Mouse (Mus musculus) urinary bladder, postnatal 0 days (tissue): Measurements from ENCODE around the gene Kcnn1. TPM values are rescaled to one million over a fixed set of nuclear protein-coding genes. Genes with fewer than 3 reads are reported as not detected.

Experiments used
- microRNA-seq: library from miRNA; unstranded; fragments of <30 nt; microRNA quantifications from one replicate; pipeline ENCODE4, GENCODE M21; 2016
- polyA plus RNA-seq: library from polyadenylated mRNA; unstranded; fragments of >200 nt; fragmentation: Nextera tagmentation; extraction: Ambion mirVana; gene quantifications from 2 replicates; pipeline ENCODE4 v1.2.1, GENCODE M21; 2015

The Kcnn1 gene
- 1.2 and 1.4 TPM in 2 replicates for polyA plus RNA-seq

DNA sequence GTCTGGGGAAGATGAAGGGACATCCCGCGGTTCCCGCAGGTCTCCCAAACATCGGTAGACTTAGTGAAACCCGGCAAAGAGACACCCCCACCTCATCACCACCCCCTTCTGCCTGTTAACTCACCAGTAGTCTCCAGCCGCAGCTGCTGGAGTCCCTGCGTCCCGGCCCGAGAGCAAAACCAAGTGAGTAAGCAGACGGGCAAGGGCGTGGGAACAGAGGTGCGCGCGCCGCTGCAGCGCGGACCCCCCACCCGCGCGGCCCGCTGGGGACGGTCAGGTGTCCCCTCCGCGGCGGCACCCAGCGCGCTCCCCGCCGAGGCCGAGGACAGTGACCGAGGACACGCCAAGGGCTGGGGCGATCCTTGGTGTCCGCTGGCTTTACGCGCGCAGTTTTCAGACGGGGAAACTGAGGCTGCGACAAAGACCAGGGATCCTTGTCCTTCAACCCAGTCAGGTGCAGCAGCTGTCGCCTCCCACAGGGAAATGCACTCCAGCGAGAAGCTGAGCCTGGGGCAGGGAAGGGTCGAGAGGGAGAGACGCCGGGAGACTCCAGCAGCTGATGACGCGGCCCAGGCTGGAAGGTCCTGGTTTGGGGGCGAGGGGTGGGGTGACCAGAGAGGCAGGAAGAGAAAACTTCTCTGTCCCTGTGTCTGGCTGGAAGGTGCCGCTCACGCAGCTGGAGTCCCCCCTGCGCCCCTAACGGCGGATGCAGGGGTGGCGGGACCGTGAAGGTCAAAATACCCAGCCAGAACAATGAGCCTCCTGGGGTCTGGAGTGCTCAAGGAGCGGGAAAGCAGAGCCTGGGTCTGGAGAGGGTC, at the start of gene Kcnn1:
Kcnn1 (minus strand) TSS at position 435 of the 818 bp plus-strand sequence.

DNA sequence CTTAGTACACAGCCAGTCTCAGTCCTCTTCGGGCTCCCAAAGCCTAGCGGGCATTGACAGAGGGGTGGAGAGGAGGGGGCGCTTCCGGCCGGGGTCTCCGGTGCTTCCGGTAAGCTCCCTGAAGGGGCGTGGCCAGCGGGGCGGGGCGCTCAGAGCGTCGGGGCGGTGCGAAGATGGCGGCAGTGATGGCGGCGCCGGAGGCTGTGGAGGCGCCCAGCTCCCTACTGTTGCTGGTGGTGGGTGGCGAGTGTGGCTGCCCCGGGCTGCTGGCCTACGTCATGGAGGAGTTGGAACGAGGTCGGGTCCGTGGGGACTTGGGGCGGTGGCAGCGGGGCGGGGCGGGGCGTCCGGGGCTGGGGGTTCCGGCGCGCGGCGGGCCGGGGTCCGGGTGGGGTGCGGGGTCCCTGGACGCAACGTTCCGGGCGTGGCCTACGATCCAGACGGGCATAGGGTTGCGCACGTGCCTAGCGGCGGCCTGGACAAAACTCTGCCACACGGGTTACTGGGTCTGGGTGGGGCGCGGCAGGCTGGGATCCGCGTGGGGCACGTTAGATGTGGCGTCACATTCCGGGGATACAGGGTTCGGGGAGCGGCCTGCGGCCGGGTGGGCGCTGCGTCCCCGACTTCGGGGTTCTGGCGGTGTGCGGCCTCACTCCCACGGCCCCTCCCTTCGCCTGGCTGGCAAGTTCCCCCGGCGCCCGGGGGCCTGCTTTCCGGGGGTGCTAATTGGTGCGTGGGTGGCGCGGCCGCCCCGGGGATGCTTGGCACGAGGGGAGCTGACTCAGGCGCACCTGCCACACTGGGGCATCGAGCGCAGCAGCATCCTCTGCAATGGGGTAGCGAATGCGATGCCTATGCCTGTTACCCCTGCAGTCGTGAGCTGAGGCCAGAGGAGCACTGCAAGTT, 43.0 kb upstream of the Kcnn1 start, which contains the start of gene Map1s:
Map1s (plus strand) TSS at position 102 of the 906 bp plus-strand sequence.

DNA sequence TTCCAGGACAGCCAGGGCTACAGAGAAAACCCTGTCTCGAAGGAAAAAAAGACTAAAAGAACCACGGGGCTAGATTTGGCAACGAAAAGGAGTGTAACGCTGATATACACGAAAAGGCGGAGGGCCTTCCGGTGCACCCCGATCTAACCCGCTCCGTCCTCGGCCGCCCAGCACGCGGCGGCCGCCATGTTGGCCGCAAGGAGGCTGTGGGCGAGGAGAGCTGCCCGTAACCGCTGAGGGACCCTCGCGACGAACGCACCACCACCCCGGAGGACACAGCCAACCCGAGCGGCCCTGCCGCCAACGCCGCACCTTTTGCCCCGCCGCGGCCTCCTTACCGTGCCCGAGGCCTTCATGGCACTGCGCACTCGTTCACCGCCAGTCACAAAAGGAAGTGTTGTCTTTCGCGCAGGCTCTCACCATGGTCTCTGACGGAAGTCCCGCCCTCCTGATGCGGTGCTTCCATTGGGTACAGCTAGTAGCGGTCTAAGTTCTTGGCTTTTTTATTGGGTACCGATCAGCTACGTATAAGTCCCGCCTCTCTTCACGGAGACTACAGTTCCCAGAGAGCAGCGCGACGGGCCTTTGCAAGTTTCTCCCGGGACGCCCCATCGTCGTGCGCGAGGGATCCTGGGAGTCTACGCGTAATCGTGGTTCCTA, 34.1 kb upstream of the Kcnn1 start, which contains the start of gene Rpl18a:
Rpl18a (minus strand) TSS at position 392 of the 660 bp plus-strand sequence.

DNA sequence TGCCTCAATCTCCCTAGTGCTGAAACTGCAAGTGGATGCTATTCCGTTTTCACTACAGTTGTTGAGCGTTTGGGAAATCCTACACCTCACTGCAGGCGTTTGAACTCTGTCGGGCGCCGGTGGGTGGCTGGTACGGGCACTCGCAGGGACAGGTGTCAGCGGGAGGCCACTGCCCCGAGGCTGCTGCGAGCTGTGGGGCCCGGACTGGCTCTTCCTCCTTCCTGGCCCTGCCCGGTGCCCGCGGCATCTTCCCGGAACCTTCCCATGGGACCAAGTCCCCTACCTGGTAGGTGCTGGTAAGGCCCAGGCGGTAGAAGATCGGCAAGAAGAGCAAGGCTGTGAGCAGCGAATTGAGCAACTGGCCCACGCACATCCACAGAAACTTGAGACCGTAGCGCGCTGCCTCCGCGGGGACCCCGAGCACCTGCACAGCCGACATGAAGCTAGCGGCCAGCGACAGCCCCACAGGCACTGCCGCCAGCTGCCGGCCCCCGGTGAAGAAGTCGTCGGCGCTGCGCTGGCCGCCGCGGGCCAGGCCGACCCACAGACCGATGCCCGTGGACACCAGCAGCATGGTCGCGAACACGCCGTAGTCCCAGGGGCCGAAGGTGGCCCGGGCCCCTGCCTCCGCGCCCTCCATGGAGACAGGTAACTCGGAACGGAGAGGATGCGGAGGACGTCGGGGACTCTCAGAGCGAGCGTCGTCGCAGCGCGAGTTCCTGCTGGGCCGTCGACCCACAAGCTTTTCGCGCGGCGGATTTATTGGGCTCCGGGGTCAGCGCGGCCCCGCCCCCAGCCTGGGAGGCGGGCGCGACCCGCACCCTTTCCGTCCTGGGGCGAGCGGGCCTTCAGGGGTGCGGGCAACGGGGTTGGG, 29.2 kb upstream of the Kcnn1 start, which contains the start of gene Slc5a5:
Slc5a5 (minus strand) TSS at position 736 of the 874 bp plus-strand sequence.

DNA sequence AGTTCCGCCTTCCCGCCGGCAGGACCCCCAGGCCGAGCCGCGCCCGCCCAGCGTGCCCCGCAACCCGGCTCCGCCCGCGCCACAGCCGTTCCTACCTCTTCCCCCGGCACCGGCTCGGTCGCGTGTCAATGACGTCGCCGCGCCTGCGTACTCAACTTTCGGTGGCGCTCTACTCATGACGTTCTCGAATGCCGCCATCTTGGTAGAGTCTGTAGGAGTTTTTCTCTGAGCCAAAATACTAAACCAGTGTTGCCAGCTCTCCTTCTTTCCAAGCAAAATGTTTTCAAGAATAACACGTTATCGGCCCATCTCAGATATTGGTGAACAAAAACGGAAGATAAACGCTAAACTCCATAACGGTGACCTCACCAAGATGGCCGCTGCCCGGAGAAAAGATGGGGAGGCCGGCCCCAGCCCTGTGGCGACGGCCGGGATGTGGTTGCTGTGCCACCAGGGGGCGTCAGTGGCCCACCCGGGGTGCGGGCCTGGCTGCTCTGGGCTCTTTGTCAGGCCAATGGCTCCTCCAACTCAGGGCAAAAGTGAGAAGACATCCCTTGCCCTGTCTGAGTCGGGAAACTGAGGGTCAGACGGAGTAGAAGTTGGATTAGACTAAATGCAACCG, 10.4 kb upstream of the Kcnn1 start, which contains the start of gene Ccdc124:
Ccdc124 (minus strand) TSS at position 572 of the 622 bp plus-strand sequence.

DNA sequence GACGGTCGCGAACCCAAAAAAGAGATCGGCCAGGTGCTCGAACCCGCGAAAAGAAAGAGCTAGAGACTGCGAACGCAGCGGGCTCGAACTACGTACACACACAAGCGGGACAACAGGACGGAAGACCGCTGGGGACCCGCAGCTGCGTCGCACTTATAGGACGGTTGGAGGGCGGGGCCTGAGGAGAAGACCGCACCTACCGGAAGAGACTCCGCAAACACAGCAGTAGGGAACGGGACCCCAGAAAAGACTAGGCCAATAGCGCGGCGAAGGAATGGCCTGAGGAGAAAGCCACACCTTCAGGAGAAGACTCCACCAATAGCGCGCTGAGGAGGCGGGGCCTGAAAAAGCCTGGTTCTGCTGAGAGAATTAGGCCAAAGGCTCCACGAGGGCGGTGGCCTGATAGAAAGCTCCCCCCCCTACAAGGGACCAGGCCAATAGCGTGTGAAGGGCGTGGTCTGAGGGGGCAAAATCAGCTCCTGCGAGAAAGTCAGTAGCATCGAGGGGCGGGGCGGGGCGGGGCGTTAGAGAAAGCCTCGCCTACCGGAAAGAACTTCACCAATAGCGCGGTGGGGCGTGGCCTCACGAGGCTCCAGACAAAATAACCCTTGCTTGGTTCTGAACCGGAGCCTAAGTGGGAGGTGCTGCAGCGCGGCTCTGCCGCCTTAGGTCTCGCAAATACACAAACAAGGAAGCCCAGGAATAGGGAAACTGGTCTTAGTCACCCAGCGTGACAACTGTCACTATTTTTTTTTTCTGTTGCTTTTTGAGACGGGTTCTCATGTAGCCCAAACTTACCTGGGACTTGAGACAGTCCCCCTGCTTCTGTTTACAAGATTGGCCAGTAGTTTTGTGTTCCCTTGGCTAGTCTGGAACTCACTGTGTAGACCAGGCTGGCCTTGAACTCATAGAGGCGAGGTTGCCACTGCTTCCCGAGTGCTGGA, 23.4 kb downstream of the Kcnn1 start, which contains the start of gene Arrdc2:
Arrdc2 (minus strand) TSS at position 313 of the 944 bp plus-strand sequence.

DNA sequence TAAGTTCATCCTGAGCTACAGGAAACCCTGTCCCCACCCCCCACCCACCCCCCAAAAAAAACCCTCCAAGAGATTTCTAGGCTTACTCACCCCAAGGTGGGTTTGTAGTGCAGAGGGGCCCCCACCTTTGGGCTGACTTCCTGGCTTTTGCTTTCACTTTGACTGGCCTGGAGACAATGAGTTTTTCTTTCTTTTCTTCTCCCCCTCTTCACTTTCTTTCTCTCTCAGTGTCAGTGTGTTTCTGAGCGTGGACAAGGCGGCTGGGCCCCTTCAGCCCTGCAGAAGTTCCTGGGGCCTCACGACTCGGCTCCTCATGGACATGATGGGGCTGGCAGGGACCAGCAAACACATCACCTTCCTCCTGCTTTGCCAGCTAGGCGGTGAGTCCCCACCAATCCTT, 54.8 kb downstream of the Kcnn1 start, which contains the start of gene Il12rb1:
Il12rb1 (plus strand) TSS at position 211 of the 400 bp plus-strand sequence.

DNA sequence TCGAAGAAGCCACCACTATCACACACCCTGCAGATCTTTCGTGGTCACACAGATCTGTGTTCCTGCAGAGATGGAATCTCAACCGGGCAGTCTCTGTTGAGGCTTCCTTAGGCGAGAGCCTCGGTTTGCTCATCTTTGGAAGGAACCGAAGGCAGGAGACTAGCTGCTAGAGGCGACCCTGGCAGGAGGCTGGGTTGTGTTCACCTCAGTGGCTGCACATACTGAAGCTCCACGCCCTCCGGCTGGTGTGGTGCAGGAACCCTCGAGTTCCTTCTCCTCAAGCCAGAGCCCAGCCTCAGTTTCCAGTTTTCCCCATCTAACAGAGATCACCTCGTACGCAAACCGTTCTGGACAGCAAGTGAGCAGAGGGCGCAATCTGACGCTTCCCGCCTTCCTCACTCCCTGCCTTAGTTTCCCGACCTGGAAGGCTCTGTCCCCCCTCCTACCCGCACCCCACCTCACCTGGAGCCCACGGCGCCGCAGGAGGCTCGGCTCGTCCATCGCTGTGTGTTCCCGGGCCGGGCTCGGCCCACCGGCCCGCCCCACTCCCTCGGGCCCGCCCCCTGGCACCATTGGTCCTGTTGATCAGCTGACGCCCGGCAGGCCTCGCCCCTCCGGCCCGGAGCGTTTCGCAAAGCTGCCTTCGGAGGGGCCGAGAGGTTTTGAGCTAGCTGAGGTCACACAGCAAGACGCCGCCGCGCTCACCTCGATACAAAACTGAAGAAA, 58.4 kb downstream of the Kcnn1 start, which contains the start of gene Mast3:
Mast3 (minus strand) TSS at position 574 of the 726 bp plus-strand sequence.

Small RNA genes within 50 kb of the gene (microRNA-seq; reads per million reads assigned to microRNA genes)
- gene Mir7067 (not detected), gene Mir7240 (not detected)

Other genes with a start within 250 kb of the Kcnn1 start
- 4.4 and 6.6 TPM in 2 replicates for gene Lrrc25, start 247.1 kb downstream of the Kcnn1 start, polyA plus RNA-seq
- gene Gdf15, start 230.8 kb downstream of the Kcnn1 start, polyA plus RNA-seq, result 0.79 and 2.8 TPM in 2 replicates
- gene Pgpep1, start 202.9 kb downstream of the Kcnn1 start, polyA plus RNA-seq, result 19.2 and 24.1 TPM in 2 replicates
- gene Lsm4, start 190.0 kb downstream of the Kcnn1 start, polyA plus RNA-seq, result 119 and 132 TPM in 2 replicates
- 41.5 and 52.0 TPM in 2 replicates for gene Jund, start 164.3 kb downstream of the Kcnn1 start, polyA plus RNA-seq
- 0.04 TPM in 1 of 2 replicates, not detected in the other for gene Iqcn, start 159.8 kb downstream of the Kcnn1 start, polyA plus RNA-seq
- 0.19 and 0.20 TPM in 2 replicates for gene Gm3336, start 144.7 kb downstream of the Kcnn1 start, polyA plus RNA-seq
- gene Pde4c, start 139.5 kb downstream of the Kcnn1 start, polyA plus RNA-seq, result 0.05 and 0.10 TPM in 2 replicates
- gene Rab3a, start 108.6 kb downstream of the Kcnn1 start, polyA plus RNA-seq, result 9.9 and 10.0 TPM in 2 replicates
- gene Mpv17l2, start 102.3 kb downstream of the Kcnn1 start, polyA plus RNA-seq, result 49.0 and 49.6 TPM in 2 replicates
- gene Pik3r2, start 86.5 kb downstream of the Kcnn1 start, polyA plus RNA-seq, result 27.2 and 27.8 TPM in 2 replicates
- 4.8 and 6.3 TPM in 2 replicates for gene Mast3, start 58.2 kb downstream of the Kcnn1 start, polyA plus RNA-seq
- 0.06 TPM in 1 of 2 replicates, not detected in the other for gene Il12rb1, start 54.8 kb downstream of the Kcnn1 start, polyA plus RNA-seq
- 4.0 and 5.5 TPM in 2 replicates for gene Arrdc2, start 23.5 kb downstream of the Kcnn1 start, polyA plus RNA-seq
- 73.6 and 78.0 TPM in 2 replicates for gene Ccdc124, start 10.7 kb upstream of the Kcnn1 start, polyA plus RNA-seq
- gene Slc5a5, start 29.5 kb upstream of the Kcnn1 start, polyA plus RNA-seq, result 0.66 and 1.1 TPM in 2 replicates
- 3,897 and 4,512 TPM in 2 replicates for gene Rpl18a, start 34.2 kb upstream of the Kcnn1 start, polyA plus RNA-seq
- 31.9 and 35.1 TPM in 2 replicates for gene Map1s, start 42.7 kb upstream of the Kcnn1 start, polyA plus RNA-seq